Mouse (Mus musculus) WW6 (cell line): Measurements from ENCODE around the gene Rps29.

ENCODE experiments used
- DNase-seq: peaks from one replicate; pipeline ENCODE4 v3.0.0-alpha.2; 2013; ENCODE audit warnings: low read depth, low spot score

Gene Rps29

GRCm38 (mm10) chr12:69158765-69159577 lies at the start of gene Rps29:
Gene Rps29 (minus strand): TSS chr12:69159186.
- DNase-seq = peak; percentile 96

DNA sequence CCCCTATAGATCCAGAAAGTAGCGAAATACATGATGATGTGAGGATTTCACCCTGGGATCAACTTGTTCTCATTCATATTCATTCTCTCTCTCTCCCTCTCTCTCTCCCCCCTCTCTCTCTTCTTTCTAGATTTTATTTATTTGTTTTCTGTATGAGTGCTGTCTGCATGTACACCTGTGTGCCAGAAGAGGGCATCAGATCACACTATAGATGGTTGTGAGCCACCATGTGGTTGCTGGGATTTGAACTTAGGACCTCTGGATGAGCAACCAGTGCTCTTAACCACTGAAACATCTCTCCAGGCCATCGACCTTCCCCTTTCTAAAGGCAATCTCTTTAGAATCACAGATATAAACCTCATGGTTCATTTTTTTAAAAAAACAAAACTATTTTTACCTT lies 49.5 kb upstream of the Rps29 start:
- no peak for DNase-seq

DNA sequence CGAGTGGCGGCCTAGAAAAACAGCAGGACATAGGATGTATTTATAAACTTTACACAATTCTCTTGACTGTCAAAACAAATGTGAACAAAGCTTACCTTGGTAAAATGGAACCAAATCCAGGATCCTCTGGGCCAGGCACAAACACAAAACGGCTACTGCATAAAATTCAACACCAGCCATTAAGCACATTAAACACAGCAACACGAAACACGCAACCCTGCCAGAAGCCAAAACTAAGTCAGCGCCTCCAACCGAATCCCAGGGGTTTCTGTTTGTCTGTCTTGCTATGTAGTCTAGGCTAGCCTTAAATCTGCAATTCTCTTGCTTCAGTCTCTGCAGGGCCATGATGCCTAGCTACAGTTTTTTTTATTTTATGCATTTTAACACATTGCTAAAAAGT lies 48.9 kb upstream of the Rps29 start:
- DNase-seq = no peak

GRCm38 (mm10) chr12:69207396-69207795 lies 48.4 kb upstream of the Rps29 start:
- no peak for DNase-seq

DNA sequence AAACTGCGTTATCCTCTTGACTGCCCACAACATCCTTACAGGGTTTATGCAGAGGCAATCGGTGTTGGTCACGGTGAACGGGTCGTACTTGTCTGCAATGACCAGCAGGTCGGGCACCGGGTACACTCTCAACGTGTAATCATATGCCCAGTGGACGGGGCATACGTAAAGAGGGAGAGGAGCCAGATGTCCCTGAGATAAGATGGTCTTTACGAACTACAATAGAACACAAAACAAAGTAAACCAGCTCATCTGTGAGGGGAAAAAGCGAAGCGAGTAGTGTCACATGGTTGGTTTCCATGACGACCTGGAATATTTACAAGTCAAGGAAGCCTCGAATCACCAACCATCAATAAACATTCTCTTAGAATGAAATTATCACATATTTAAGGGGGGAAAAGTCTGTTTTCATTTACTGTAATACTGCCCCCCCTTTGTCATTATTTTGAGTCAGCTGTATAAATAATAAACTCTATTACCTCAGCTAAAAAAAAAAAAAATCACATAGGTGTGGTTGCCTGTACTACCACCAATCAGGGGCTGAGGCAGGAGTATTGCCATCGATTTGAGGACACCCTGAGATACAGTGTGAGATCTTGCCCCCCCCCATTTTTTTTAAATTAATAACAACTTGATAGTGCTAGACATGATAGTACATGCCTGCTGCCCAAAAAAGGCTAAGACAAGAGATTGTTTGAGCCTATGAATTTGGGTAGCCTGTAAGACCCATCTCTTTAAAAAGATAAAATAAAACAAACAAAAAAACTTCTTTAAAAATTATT lies 45.3 kb upstream of the Rps29 start, which contains the start of gene Gm49384:
Gene Gm49384, minus strand, starts transcription at position 216 of the 782 bp plus-strand sequence.
- no peak for DNase-seq

GRCm38 (mm10) chr12:69198985-69199384 lies 40.0 kb upstream of the Rps29 start:
- DNase-seq = no peak

DNA sequence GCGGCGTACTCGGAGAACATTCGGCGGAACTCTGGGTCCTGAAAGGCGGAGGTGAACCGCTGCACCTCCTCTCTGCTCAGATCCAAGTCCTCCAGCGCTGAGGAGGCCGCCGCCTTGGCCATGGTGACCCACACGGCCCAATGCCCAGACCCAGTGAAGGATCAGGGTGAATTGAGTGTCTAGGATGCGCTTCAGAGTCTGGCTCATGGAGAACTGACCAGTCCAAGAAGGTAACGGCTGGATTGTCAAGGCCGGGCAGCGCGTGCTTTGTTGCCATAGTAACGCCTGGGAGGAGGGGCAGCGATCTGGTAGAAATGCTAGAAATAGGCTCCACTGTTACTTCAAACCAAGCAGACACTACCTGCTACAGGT lies 39.2 kb upstream of the Rps29 start, which contains the start of gene Dnaaf2:
Gene Dnaaf2, minus strand, starts transcription at position 266 of the 372 bp plus-strand sequence.
- DNase-seq = no peak

GRCm38 (mm10) chr12:69197378-69198163 lies 38.6 kb upstream of the Rps29 start:
- no peak for DNase-seq

DNA sequence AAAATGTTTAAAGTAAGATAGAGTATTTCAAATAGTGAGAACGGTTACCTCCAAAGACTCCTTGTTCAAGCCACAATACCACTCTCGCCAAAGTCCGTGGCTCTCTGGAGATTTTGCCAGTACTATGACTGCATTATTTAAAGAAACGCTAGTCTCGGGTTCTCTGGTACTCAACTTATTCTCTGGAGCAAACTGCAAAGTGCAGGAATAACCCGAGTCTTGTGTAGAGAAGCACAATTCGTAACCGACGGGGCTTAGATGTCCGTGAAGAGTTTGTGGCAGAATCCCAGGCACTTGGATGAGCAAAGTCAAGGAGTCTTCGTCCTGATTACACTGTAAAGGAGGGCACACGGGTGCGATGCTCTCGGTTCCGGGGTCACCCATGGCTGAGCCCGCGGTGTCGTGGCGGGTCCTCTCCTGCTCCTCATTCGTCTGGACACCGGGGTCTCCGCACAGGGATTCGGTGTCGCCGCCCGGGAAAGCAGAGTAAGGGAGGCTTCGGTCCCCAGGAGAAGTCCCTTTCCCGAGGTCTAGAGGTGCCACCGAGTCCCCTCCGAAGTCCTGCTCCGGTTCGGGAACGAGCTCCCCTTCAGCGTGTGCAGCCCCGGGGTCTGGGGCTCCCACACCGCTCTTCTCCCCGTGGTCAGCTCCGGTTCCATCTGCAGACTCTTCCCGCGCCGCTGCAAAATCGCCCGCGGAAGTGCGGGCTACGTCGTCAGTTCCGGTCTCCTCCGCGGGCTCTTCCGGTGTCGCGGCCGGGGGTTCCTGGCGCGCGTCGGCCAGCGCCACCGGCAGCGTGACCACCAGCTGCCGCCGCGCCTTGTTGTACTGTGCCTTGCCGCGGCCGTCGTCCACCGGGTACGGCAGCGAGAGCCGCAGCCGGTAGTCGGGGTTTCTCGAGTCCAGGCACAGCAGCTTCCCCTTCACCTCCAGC lies 37.7 kb upstream of the Rps29 start, which contains the start of gene Gm49383:
Gene Gm49383, minus strand, starts transcription at position 661 of the 934 bp plus-strand sequence.
- DNase-seq = no peak

GRCm38 (mm10) chr12:69192637-69193036 lies 33.7 kb upstream of the Rps29 start:
- DNase-seq = no peak

DNA sequence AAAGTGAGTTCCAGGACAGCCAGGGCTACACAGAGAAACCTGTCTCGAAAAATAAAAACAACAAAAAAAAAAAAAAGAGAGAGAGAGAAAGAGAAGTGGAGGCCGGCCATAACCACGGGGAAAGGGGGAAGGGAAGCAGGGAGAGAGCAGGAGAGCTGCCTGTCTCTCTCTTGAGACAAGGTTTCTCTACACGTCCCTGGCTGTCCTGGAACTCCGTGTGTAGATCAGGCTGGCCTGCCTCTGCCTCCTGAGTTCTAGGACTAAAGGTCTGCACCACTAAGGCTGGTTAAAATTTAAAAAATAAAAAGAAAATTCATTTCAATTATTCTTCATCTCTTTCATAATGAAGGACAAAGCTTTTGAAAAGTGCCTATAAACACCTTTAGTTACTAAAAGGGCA lies 32.4 kb upstream of the Rps29 start:
- no peak for DNase-seq

GRCm38 (mm10) chr12:69190522-69190921 lies 31.5 kb upstream of the Rps29 start:
- DNase-seq = no peak

DNA sequence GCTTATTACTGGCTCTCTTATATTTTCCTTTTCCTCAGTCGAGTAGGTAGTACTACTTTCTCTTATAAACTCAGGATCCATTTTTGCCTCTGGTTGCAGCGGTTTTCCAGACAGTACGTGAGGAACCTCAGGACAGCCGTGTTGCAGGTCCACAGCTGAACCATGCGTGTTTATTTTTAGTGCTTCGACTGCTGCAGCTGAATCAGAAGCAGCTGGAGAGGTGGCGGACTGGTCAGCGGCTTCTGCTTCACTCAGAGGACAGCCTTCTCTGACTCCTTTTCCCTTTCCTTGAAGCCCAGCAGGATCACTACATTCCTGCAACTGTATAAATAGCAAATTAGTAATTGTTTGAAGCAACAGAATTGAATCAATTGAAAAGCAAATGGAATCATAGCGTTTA lies 31.1 kb upstream of the Rps29 start:
- DNase-seq = no peak

GRCm38 (mm10) chr12:69186811-69187471 lies 28.0 kb upstream of the Rps29 start:
- DNase-seq = no peak

DNA sequence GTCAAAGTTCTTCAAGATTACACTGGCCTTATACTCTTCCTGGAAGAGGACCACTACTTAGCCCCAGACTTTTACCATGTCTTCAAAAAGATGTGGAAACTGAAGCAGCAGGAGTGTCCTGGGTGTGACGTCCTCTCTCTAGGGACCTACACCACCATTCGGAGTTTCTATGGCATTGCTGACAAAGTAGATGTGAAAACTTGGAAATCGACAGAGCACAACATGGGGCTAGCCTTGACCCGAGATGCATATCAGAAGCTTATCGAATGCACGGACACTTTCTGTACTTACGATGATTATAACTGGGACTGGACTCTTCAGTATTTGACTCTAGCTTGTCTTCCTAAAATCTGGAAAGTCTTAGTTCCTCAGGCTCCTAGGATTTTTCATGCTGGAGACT lies 26.4 kb upstream of the Rps29 start:
- DNase-seq = no peak

- DNase-seq = no peak
Observed at GRCm38 (mm10) chr12:69184342-69185295, 25.6 kb upstream of the Rps29 start.

DNA sequence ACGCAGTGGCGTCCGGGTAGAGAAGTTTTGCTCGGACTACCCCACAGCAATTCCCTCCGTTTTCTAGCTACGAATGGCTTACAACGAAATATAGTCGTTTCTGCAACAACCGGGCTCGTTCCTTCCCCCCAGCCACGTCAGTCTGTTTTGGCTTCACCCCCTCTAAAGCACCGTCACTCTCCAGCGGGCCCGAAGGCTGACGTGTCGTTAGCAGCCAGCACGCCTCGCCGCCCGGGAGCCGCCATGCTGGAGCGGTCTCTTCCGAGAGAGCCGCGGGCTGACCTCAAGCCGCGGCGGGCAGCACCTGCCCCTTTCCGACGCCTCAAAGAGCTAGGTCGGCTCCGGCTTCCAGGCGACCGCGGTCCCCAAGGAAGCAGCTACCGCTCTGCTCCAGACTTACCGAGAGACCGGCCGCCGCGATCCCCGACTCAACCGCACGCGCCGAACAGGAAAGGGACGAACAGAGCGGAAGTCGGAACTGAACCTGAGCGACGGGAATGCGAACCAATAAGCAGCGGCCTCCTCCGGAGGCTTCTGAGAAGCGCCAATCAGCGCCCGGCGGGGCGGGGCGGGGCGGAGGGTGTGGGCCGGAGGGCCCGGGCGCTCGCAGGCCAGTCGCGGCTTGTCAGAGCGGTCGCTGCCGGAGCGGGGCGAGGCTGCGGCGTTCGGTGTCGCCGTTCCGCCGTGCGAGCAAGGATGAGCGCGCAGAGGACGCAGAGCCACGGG lies 24.8 kb upstream of the Rps29 start, which contains the start of the genes Rpl36al and Mgat2:
Gene Rpl36al, minus strand, starts transcription at position 501 of the 726 bp plus-strand sequence.
Gene Mgat2, plus strand, starts transcription at position 575 of the 726 bp plus-strand sequence.
- DNase-seq = peak; percentile 93

GRCm38 (mm10) chr12:69181800-69182199 lies 22.8 kb upstream of the Rps29 start:
- DNase-seq = no peak
